Mouse (Mus musculus): Measurements from ENCODE around the gene Prlh. TPM values are rescaled to one million over a fixed set of nuclear protein-coding genes. Genes with fewer than 3 reads are reported as not detected.
A peak's percentile ranks its signal among the peaks of the same experiment; 100 is the strongest.

Gene Prlh
- polyA plus RNA-seq, 1 experiment from 2014 or later: not detected

- H3K27me3 ChIP-seq (replicated peaks): peaks cover 13% of the 10 kb centered on the region; the same call in 1 of the 2 replicates
- H3K4me2 ChIP-seq: no peak overlapping the region
- no peak for ATAC-seq (replicated peaks)
- no peak overlapping the region for H3K4me3 ChIP-seq
- H3K9ac ChIP-seq: no peak overlapping the region
- H3K9me3 ChIP-seq: no peaks in the 10 kb centered on the region
- H3K27ac ChIP-seq: no peak overlapping the region
- 56% methylated on average over 15 of the region's 15 CpGs for WGBS
- H3K36me3 ChIP-seq (replicated peaks): no peaks in the 10 kb centered on the region
- H3K4me1 ChIP-seq: peaks cover 6% of the 10 kb centered on the region
These were observed 25.6 kb upstream of the Prlh start for GRCm38 (mm10) chr1:90927308-90927707.

GRCm38 (mm10) chr1:90927929-90928574 lies 24.9 kb upstream of the Prlh start:
- peaks cover 13% of the 10 kb centered on the region; the same call in 1 of the 2 replicates for H3K27me3 ChIP-seq (replicated peaks)
- H3K4me2 ChIP-seq: peak overlapping the region; percentile 43
- peaks cover 6% of the 10 kb centered on the region for H3K4me1 ChIP-seq
- no peaks in the 10 kb centered on the region for H3K9me3 ChIP-seq
- WGBS: 2% methylated on average over 23 of the region's 23 CpGs
- no peak overlapping the region for H3K27ac ChIP-seq
- H3K4me3 ChIP-seq: no peak overlapping the region; the same call in 1 of the 2 replicates
- H3K9ac ChIP-seq: no peak overlapping the region
- H3K36me3 ChIP-seq (replicated peaks): no peaks in the 10 kb centered on the region
- peak; percentile 50 for ATAC-seq (replicated peaks)

GRCm38 (mm10) chr1:90928575-90928934 lies 24.4 kb upstream of the Prlh start:
- Histone ChIP-seq H3K27me3 (replicated peaks) (peaks cover 13% of the 10 kb centered on the region; the same call in 1 of the 2 replicates), H3K9me3 (no peaks in the 10 kb centered on the region), H3K4me1 (peaks cover 6% of the 10 kb centered on the region), H3K4me2 (peak overlapping the region; percentile 43; the same call in 1 of the 2 replicates), H3K9ac (no peak overlapping the region), H3K27ac (no peak overlapping the region), H3K4me3 (no peak overlapping the region), H3K36me3 (replicated peaks) (no peaks in the 10 kb centered on the region)
- ATAC-seq (replicated peaks): peak; percentile 70; the same call in 1 of the 2 replicates
- 7% methylated on average over 6 of the region's 6 CpGs for WGBS

GRCm38 (mm10) chr1:90933001-90933400 lies 19.9 kb upstream of the Prlh start:
- WGBS: 82% methylated on average over 5 of the region's 5 CpGs
- peaks cover 3% of the 10 kb centered on the region for H3K4me1 ChIP-seq
- no peak overlapping the region for H3K4me2 ChIP-seq
- no peak overlapping the region for H3K9ac ChIP-seq
- no peak overlapping the region for H3K27ac ChIP-seq
- ATAC-seq (replicated peaks): no peak
- no peaks in the 10 kb centered on the region for H3K36me3 ChIP-seq (replicated peaks)
- no peak overlapping the region for H3K4me3 ChIP-seq
- no peaks in the 10 kb centered on the region for H3K9me3 ChIP-seq
- H3K27me3 ChIP-seq (replicated peaks): peaks cover 4% of the 10 kb centered on the region; the same call in 1 of the 2 replicates

GRCm38 (mm10) chr1:90936990-90937389 lies 15.9 kb upstream of the Prlh start:
- Histone ChIP-seq H3K27ac (no peak overlapping the region), H3K9ac (no peak overlapping the region), H3K4me1 (no peaks in the 10 kb centered on the region), H3K4me3 (no peak overlapping the region), H3K36me3 (replicated peaks) (no peaks in the 10 kb centered on the region), H3K4me2 (no peak overlapping the region), H3K9me3 (no peaks in the 10 kb centered on the region), H3K27me3 (replicated peaks) (no peaks in the 10 kb centered on the region)
- ATAC-seq (replicated peaks): no peak
- 68% methylated on average over 9 of the region's 9 CpGs for WGBS

GRCm38 (mm10) chr1:90939980-90940379 lies 12.9 kb upstream of the Prlh start:
- no peak overlapping the region for H3K4me2 ChIP-seq
- no peak overlapping the region for H3K27ac ChIP-seq
- H3K9ac ChIP-seq: no peak overlapping the region
- no peak for ATAC-seq (replicated peaks)
- no peaks in the 10 kb centered on the region for H3K4me1 ChIP-seq
- no peaks in the 10 kb centered on the region for H3K9me3 ChIP-seq
- no peaks in the 10 kb centered on the region for H3K27me3 ChIP-seq (replicated peaks)
- no peak overlapping the region for H3K4me3 ChIP-seq
- H3K36me3 ChIP-seq (replicated peaks): no peaks in the 10 kb centered on the region
- WGBS: 92% methylated on average over 4 of the region's 4 CpGs

- 55% methylated on average over 10 of the region's 10 CpGs for WGBS
These were observed 7.7 kb upstream of the Prlh start for GRCm38 (mm10) chr1:90945171-90945570.

GRCm38 (mm10) chr1:90947252-90947651 lies 5.7 kb upstream of the Prlh start:
- 70% methylated on average over 2 of the region's 2 CpGs for WGBS
- no peak for ATAC-seq (replicated peaks)

More at GRCm38 (mm10) chr1:90945171-90945570, 7.7 kb upstream of the Prlh start:
- Histone ChIP-seq H3K9ac (no peak overlapping the region), H3K9me3 (no peaks in the 10 kb centered on the region), H3K4me1 (no peaks in the 10 kb centered on the region), H3K4me2 (no peak overlapping the region), H3K27me3 (replicated peaks) (no peaks in the 10 kb centered on the region), H3K36me3 (replicated peaks) (no peaks in the 10 kb centered on the region), H3K4me3 (no peak overlapping the region), H3K27ac (no peak overlapping the region)
- ATAC-seq (replicated peaks): no peak

GRCm38 (mm10) chr1:90949309-90949708 lies 3.6 kb upstream of the Prlh start:
- Histone ChIP-seq H3K9ac (no peak overlapping the region), H3K36me3 (replicated peaks) (no peaks in the 10 kb centered on the region), H3K4me2 (no peak overlapping the region), H3K4me1 (no peaks in the 10 kb centered on the region), H3K27me3 (replicated peaks) (no peaks in the 10 kb centered on the region), H3K9me3 (no peaks in the 10 kb centered on the region), H3K27ac (no peak overlapping the region), H3K4me3 (no peak overlapping the region)
- no peak for ATAC-seq (replicated peaks)
- WGBS: 82% methylated on average over 9 of the region's 9 CpGs

More at GRCm38 (mm10) chr1:90947252-90947651, 5.7 kb upstream of the Prlh start:
- H3K9ac ChIP-seq: no peak overlapping the region
- H3K27me3 ChIP-seq (replicated peaks): no peaks in the 10 kb centered on the region
- no peak overlapping the region for H3K27ac ChIP-seq
- no peaks in the 10 kb centered on the region for H3K9me3 ChIP-seq
- H3K4me3 ChIP-seq: no peak overlapping the region
- no peaks in the 10 kb centered on the region for H3K4me1 ChIP-seq
- H3K36me3 ChIP-seq (replicated peaks): no peaks in the 10 kb centered on the region
- H3K4me2 ChIP-seq: no peak overlapping the region

- Histone ChIP-seq H3K9ac (no peak overlapping the region), H3K4me1 (no peaks in the 10 kb centered on the region), H3K27me3 (replicated peaks) (no peaks in the 10 kb centered on the region), H3K36me3 (replicated peaks) (no peaks in the 10 kb centered on the region), H3K27ac (no peak overlapping the region), H3K4me2 (no peak overlapping the region), H3K9me3 (no peaks in the 10 kb centered on the region), H3K4me3 (no peak overlapping the region)
- no peak for ATAC-seq (replicated peaks)
- WGBS: 86% methylated on average over 7 of the region's 7 CpGs
These were observed 1.2 kb upstream of the Prlh start for GRCm38 (mm10) chr1:90951670-90952069.

- ATAC-seq (replicated peaks): no peak
- H3K4me3 ChIP-seq: no peak overlapping the region
- H3K9me3 ChIP-seq: no peaks in the 10 kb centered on the region
- H3K27ac ChIP-seq: no peak overlapping the region
- H3K27me3 ChIP-seq (replicated peaks): 0 out of 2 replicates have a peak, but pooled peaks cover 5% of the 10 kb centered on the region
- no peak overlapping the region for H3K9ac ChIP-seq
- H3K4me2 ChIP-seq: no peak overlapping the region
- H3K4me1 ChIP-seq: no peaks in the 10 kb centered on the region
- 73% methylated on average over 11 of the region's 11 CpGs for WGBS
- H3K36me3 ChIP-seq (replicated peaks): no peaks in the 10 kb centered on the region
These were observed 780 bp downstream of the Prlh start for GRCm38 (mm10) chr1:90953688-90954087.

GRCm38 (mm10) chr1:90956245-90957096 lies 3.6 kb downstream of the Prlh start:
- H3K27me3 ChIP-seq (replicated peaks): 0 out of 2 replicates have a peak, but pooled peaks cover 5% of the 10 kb centered on the region
- WGBS: 33% methylated on average over 7 of the region's 7 CpGs
- H3K9ac ChIP-seq: no peak overlapping the region
- no peak overlapping the region for H3K4me3 ChIP-seq
- no peaks in the 10 kb centered on the region for H3K4me1 ChIP-seq
- H3K36me3 ChIP-seq (replicated peaks): no peaks in the 10 kb centered on the region
- H3K27ac ChIP-seq: no peak overlapping the region
- H3K4me2 ChIP-seq: no peak overlapping the region
- no peaks in the 10 kb centered on the region for H3K9me3 ChIP-seq
- peak; percentile 82 for ATAC-seq (replicated peaks)

Measured in midbrain, embryonic 15.5 days (tissue).